Mouse (Mus musculus) heart, adult 2 months (tissue): ENCODE measurements around the gene Cnot2.

Experiments
- EP300 ChIP-seq: fragments of 200-500 bp; IDR thresholded peaks from 2 replicates; pipeline ENCODE4 v1.6.1; 2011; ENCODE audit warnings: low read depth, low read length, control low read depth; ENCODE audit not compliant: insufficient read depth
- POLR2A ChIP-seq: fragments of 200-500 bp; IDR thresholded peaks from 2 replicates; pipeline ENCODE4 v1.6.1; 2011; ENCODE audit warnings: mild to moderate bottlenecking, low read depth, low read length, control low read depth; ENCODE audit not compliant: insufficient read depth

DNA sequence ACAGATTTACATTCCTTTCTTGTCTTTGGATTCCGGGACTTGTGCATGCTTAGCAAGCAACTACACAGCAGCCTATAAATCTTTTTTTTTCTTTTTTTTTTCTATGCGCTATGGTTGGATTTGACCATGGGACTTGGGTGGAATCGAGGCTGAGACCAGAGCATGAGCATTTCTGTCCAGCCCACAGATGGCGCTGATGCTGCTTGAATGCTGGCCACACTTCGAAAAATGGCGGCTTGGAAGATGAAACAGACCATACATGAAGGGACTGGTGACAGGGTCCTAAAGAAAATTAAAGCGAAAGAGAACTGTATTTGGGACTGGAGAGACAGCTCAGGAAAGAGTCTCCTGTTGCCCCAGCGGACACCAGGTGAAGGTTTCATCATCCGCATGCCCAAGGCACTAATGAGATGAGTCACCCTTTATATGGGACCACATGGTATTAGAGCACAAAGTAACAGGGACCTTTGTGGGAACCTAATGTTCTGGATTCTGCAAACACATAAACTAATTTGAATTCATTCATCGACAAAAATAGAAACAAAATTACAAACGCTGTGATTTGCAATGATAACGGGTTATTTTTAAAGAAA lies 117.5 kb downstream of the Cnot2 start:
- TF ChIP-seq POLR2A, result no peak
- no peak for TF ChIP-seq EP300
